Mouse (Mus musculus): ENCODE data around the gene Nr1d1.

Gene Nr1d1

DNA sequence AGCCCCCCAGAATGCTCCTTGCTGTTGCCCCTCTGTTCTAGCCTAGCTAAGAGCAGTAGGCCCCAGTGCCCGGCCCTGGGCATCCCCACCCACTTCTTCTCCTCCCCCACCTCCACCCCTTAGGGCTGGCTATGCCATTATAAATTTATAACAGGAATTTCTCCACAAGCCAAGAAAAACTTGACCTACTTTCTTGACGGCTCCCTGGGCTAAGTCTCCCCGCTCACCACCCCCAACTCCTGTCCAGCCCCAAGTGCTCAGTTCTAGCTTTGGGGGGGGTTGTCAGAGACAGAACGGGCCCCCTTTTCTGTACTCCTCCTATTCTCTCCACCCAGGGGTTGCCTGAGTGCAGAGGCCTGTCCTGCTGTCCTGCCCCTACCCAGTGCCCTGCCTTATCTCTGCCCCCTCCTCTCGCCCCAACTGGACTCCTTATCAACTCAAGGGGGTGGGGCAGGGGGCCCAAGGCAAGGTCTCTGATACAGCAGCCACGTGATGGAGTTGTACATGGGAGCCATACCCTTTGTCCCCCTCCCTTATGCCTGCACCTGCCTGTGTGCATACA lies 23.8 kb downstream of the Nr1d1 start:
- peak; percentile 46 for DNase-seq (ENCODE audit: low spot score)

GRCm38 (mm10) chr11:98750351-98751201 lies 24.6 kb downstream of the Nr1d1 start:
- peak; percentile 49 for DNase-seq (ENCODE audit: low spot score)

GRCm38 (mm10) chr11:98749716-98750115 lies 25.4 kb downstream of the Nr1d1 start:
- DNase-seq (ENCODE audit: low spot score), result no peak

GRCm38 (mm10) chr11:98748506-98749416 lies 26.4 kb downstream of the Nr1d1 start:
- DNase-seq (ENCODE audit: low spot score), result no peak

GRCm38 (mm10) chr11:98747804-98748505 lies 27.2 kb downstream of the Nr1d1 start:
- DNase-seq (ENCODE audit: low spot score), result no peak

- peak; percentile 86 for DNase-seq (ENCODE audit: low spot score)
Observed at GRCm38 (mm10) chr11:98746855-98747693, 28.1 kb downstream of the Nr1d1 start.

DNA sequence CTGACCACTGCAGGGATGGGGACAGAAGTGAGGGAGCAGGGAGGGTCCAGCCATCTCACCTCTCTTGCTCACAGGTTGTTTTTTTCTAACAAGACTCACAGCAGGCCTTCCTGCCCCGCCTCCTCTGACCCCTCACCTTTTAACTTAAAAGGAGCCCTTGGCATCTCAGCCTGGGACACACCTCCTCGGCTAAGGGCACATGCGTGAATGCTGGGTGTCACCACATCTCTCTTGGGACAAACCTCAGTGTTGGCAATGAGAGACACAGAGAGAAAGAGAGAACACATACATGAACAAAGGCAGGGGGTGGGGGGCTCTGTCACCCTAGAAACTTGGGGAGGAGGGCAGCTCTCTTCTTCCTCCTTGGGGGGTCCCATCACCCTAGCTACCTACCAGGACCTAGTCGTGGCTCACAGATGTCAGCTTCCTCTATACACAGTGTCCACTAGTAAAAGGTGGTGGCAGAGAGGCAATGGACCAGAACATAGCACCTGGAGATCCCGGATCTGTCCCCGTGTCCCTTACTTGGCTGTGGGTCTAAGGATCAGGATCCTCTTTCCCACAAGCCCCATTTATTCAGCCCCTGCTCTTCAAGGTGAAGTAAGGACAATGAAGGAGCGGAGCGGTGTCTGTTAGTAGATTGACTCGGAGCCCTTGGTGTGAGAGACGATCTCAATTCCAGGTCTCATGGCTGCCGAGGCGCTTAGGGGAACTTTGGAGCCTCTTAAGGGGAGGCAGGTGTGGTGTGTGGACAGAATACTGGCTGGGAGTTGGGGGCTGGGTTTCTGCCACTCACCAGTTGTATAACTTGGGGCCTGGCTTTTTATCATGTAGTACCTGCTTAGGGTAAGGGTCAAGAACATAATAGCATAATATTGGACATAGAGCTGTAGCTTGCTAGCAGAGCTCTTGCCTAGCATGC lies 28.9 kb downstream of the Nr1d1 start:
- no peak for DNase-seq (ENCODE audit: low spot score)

- no peak for DNase-seq (ENCODE audit: low spot score)
Observed at GRCm38 (mm10) chr11:98744456-98745019, 30.6 kb downstream of the Nr1d1 start.

DNA sequence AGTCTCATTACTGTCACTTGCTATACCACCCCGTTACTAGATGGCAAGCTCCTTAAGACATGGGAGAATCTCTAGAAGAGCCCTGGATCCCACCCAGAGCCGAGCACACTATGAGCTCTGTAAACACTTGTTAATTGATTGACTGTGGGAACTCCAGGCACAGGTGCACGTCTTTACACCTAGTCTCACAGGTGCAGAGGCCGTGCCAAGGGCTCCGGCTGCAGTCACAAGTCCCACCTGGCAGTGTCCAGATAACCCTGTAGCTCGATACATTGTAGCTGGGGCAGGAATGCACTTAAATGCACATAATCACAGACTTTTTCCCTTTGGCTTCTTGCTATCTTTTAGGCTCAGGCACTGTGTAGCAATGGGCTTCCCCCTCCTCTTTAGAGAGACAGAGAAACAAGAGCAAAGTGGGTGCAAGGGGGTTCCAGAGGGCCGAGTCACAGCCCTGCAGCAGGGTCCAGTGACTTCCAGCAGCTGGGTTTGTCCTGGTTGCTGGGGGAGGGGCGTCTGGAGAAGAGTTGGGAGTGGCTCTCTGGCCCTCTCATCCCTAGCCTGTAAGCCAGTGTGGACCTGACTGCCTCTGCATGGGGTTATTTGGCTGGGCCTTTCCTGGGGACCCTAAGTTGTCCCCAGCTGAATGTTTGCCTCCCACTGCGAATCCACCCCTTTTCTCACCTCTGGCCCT lies 31.3 kb downstream of the Nr1d1 start:
- DNase-seq (ENCODE audit: low spot score), result peak; percentile 81

- peak; percentile 41 for DNase-seq (ENCODE audit: low spot score)
Observed at GRCm38 (mm10) chr11:98742397-98743291, 32.5 kb downstream of the Nr1d1 start.

DNA sequence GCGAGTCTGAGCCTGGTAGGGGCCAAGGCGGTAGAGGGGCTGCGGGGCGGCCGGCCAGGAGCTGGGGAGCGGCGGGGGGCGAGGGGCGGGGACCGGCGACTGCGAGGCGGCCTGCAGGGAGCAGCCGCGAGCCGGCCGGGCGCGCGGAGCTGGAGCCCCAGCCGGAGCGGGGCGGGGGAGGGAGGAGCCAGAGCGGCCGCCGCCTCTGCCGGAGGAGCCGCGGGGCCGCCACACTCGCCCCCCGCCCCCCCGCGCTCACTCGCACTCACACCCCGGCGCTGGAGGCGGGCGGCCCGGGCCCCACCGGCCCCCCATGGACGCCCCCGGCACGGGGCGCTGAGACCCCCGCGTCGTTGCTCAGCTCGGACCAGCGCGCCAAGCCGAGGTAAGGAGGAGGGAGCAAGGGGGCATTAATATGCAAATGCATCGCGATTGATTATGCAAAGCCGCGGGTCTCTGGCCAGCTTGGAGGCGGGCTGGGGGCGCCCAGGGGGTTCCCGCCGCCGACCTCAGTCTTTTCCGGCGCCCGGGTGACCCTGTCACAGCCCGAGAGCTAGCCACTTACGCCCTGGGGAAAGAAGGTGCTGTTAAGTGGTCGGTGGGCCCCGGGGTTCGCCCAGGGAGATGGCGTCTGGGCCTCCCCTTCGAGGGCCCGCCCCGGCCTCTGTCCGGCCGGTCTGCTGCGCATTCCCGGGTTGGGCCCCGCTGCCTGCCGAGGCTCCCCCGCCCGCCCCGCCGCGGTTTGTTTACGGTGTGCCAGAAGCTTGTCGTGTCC lies 33.3 kb downstream of the Nr1d1 start:
- peak; percentile 88 for DNase-seq (ENCODE audit: low spot score)

- DNase-seq (ENCODE audit: low spot score), result no peak
Observed at GRCm38 (mm10) chr11:98741051-98741620, 34.0 kb downstream of the Nr1d1 start.

DNA sequence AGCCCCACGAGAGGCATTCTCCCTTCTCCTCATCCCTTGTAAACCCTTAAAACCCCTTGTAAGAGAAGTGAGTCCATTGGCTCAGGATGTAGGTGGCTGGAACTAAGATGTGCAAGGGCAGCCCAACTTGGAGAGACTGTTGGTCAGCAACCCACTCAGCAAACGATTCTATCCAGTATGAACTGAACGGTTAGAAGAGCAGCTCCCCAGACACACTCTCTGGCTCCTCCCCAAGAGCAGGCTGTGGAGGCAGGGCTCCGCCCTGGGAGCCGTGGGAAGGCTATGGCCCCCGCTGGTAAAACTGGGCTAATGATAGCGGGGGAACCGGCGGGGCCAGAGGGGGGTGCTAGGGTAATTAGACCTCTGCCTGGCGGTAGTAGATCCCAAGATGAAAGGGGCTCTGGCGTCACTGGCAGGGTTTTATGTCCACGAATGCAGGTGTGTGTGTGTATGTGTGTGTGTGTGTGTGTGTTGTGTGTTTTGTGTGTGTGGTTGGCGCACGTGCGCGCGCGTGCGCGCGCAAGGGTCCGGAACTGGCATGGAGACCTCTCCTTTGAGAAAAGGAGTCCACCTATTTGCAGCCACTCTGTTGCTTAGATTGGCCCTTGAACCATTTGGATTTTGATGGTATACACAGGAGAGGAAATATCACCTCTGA lies 34.6 kb downstream of the Nr1d1 start, which contains the start of gene Thra:
TSS of gene Thra (plus strand) at position 246 of the 658 bp plus-strand sequence.
- peak; percentile 82 for DNase-seq (ENCODE audit: low spot score)

- peak; percentile 60 for DNase-seq (ENCODE audit: low spot score)
Observed at GRCm38 (mm10) chr11:98740026-98740392, 35.1 kb downstream of the Nr1d1 start.

DNA sequence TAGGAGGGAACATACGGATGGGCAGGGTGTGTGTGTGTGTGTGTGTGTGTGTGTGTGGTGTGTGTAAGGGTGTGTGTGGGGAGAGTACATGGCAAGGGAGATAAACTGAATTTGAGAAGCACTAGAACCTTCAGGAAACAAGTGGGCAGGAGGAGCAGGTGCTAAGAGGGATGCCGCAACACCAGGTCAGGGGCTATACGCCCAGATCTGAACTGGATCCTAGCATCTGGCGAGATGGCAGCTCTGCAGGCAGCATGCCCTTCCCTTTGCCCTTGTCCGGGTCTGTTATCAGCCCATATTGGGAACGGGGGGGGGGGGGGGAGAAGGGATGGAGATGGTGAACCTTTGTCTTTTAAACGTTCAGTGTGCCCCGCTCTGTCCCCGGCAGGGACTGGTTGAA lies 36.2 kb downstream of the Nr1d1 start:
- no peak for DNase-seq (ENCODE audit: low spot score)

DNA sequence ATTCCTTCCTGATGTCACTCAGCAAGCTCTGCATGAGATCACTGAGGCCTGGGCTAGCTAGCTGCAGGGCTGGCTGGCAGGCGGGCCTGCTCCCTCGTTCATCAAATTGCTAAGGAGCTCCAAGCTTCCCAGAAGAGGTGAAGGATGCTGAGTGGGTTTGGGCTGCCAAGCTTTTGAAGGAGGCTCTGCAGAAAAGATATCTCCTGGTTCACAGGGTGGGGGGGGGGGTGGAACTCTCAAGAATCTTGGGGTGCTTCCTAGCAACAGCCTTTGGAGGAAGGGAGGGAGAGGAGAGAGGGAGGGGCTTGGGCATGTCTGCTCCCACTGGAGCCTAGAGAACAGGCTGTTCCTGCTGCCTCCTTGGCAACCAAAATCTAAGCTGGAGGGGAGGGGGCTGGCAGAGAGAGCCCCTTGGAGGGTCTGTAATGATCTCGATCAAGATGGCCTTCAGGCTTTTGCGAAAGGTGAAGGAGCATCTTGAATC lies 36.7 kb downstream of the Nr1d1 start:
- DNase-seq (ENCODE audit: low spot score), result no peak

Data from retina, embryonic 14.5 days (tissue).